Mouse (Mus musculus): ENCODE results near the gene Aida. TPM values are rescaled to one million over a fixed set of nuclear protein-coding genes. Genes with fewer than 3 reads are reported as not detected.

Aida gene
- polyA plus RNA-seq (2012; rRNA removed): 16.0 and 18.9 TPM in 2 replicates

DNA sequence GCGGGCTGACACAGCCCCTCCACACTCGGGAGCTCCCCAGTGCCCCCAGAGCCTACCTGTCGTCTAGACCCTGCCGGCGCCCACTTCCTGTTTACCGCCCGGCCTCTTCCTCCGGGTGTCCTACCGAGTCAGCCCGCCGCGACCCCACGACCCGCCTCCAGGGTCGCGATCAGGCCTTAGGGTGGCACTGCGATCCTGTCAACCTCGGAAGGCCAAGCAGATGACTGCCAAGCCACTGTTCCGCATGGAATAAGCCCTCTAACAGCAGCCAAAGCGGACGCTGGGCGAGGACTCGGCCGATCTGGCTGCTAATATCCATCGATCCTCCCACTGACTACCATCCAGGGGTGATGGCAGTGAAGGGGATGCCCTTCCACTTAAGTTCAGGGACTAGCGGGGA is at the start of gene Aida:
TSS of gene Aida (plus strand) at position 126 of the 400 bp plus-strand sequence.
- H3K27me3 ChIP-seq (ENCODE audit: control insufficient read depth, insufficient read depth, low read length): no peaks in the 10 kb centered on the region
- TF ChIP-seq POLR2A (IDR thresholded peaks at IDR 0.05; ENCODE audit: control insufficient read depth, low read depth, low read length) (no peak), CTCF (IDR thresholded peaks at IDR 0.05; ENCODE audit: control insufficient read depth, insufficient read depth, insufficient replicate concordance, low read depth, low read length) (no peak)
- peak within 1 kb of the TSS; percentile 84 for H3K27ac ChIP-seq (ENCODE audit: control insufficient read depth, insufficient read depth, low read depth, low read length)
- H3K4me3 ChIP-seq (ENCODE audit: control insufficient read depth, low read depth, low read length): peak within 1 kb of the TSS; percentile 92
- H3K36me3 ChIP-seq (ENCODE audit: control insufficient read depth, insufficient read depth, low read length): peaks cover 2% of the 10 kb centered on the region
- H3K4me1 ChIP-seq (ENCODE audit: control insufficient read depth, insufficient read depth, low read length): no peaks in the 10 kb centered on the region

DNA sequence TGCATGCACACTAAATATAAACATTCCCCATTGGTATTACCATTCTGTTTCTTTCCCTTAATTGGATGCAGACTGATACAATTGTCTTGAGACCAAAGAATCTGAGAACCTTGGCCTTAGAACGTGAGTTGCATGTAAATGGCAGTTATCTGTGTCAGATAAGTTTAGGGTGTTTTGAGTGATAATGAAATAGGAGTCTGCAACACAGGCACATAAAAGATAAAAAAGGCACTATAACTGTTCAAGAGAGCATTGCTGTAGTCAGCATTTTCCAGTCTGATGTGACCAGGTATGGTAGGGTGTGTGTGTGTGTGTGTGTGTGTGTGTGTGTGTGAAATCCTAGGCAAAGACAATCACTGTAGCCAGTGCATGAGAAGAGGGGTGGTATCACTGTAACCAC is 48.2 kb upstream of the Aida start:
- Histone ChIP-seq H3K27ac (ENCODE audit: control insufficient read depth, insufficient read depth, low read depth, low read length) (no peak overlapping the region), H3K36me3 (ENCODE audit: control insufficient read depth, insufficient read depth, low read length) (no peaks in the 10 kb centered on the region), H3K4me3 (ENCODE audit: control insufficient read depth, low read depth, low read length) (no peak overlapping the region), H3K27me3 (ENCODE audit: control insufficient read depth, insufficient read depth, low read length) (no peaks in the 10 kb centered on the region), H3K4me1 (ENCODE audit: control insufficient read depth, insufficient read depth, low read length) (no peaks in the 10 kb centered on the region)
- no peak for TF ChIP-seq CTCF (IDR thresholded peaks at IDR 0.05; ENCODE audit: control insufficient read depth, insufficient read depth, insufficient replicate concordance, low read depth, low read length)
- TF ChIP-seq POLR2A (IDR thresholded peaks at IDR 0.05; ENCODE audit: control insufficient read depth, low read depth, low read length): no peak

DNA sequence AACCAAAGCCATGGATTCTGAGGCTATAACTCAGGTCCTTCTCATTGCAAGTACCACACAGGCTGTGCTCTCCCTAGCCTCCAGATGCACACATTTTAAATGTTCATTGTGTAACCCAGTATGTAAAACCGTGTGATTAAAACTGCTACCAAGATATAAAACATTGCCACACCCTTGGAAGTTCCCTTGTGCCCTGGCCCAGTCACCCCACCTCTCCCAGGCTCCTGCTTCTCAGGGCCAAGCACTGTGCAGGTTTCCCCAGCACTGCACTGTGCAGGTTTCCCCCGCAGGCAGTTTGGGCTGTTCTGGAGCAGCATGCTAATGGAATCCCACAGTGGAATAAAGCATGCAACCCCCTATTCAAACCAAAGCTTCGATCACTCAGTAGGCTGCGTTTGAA is 45.8 kb upstream of the Aida start:
- TF ChIP-seq POLR2A (IDR thresholded peaks at IDR 0.05; ENCODE audit: control insufficient read depth, low read depth, low read length) (no peak), CTCF (IDR thresholded peaks at IDR 0.05; ENCODE audit: control insufficient read depth, insufficient read depth, insufficient replicate concordance, low read depth, low read length) (no peak)
- no peak overlapping the region for H3K4me3 ChIP-seq (ENCODE audit: control insufficient read depth, low read depth, low read length)

DNA sequence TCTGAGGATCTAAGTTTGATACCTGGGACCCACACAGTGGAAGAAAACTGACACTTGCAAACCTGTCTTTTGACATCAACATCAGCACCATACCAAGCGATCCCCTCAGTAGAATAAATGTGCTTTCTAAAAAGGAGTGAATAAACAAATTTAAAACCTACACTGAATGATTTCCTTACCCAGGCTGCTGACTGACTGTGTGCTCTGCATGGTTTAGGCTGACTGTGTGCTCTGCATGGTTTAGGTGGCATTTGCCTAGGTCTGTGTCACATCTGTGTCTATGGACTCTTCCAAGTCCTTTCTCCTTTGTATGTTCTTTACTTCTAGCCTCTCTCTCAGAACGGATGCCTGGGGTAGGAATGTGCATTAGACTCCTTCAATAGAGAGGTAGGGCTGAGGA is 44.6 kb upstream of the Aida start:
- Histone ChIP-seq H3K36me3 (ENCODE audit: control insufficient read depth, insufficient read depth, low read length) (no peaks in the 10 kb centered on the region), H3K27me3 (ENCODE audit: control insufficient read depth, insufficient read depth, low read length) (no peaks in the 10 kb centered on the region), H3K27ac (ENCODE audit: control insufficient read depth, insufficient read depth, low read depth, low read length) (no peak overlapping the region), H3K4me1 (ENCODE audit: control insufficient read depth, insufficient read depth, low read length) (no peaks in the 10 kb centered on the region), H3K4me3 (ENCODE audit: control insufficient read depth, low read depth, low read length) (no peak overlapping the region)
- TF ChIP-seq CTCF (IDR thresholded peaks at IDR 0.05; ENCODE audit: control insufficient read depth, insufficient read depth, insufficient replicate concordance, low read depth, low read length): no peak
- no peak for TF ChIP-seq POLR2A (IDR thresholded peaks at IDR 0.05; ENCODE audit: control insufficient read depth, low read depth, low read length)

More for the DNA sequence above, 45.8 kb upstream of the Aida start:
- no peak overlapping the region for H3K27ac ChIP-seq (ENCODE audit: control insufficient read depth, insufficient read depth, low read depth, low read length)
- no peaks in the 10 kb centered on the region for H3K36me3 ChIP-seq (ENCODE audit: control insufficient read depth, insufficient read depth, low read length)
- H3K4me1 ChIP-seq (ENCODE audit: control insufficient read depth, insufficient read depth, low read length): no peaks in the 10 kb centered on the region
- H3K27me3 ChIP-seq (ENCODE audit: control insufficient read depth, insufficient read depth, low read length): no peaks in the 10 kb centered on the region

DNA sequence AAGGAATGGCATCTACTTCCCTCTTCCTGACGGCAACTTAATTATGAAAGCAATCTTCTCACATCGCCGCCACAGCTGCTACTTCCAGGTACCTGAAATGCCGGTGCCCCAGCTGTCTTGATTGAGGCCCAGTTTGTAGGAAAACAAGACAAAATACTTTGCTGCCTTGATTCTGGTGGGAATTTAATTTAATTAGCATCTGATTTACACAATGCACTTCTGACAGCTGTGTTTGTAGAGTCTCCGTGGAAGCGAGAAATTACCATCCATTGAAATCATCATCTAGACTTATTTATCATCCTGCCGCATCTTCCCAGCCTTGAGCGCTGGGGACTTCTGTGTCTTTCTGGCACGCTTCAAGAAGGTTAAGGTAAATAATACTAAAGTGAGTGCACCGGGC is 43.8 kb upstream of the Aida start:
- no peak overlapping the region for H3K27ac ChIP-seq (ENCODE audit: control insufficient read depth, insufficient read depth, low read depth, low read length)

DNA sequence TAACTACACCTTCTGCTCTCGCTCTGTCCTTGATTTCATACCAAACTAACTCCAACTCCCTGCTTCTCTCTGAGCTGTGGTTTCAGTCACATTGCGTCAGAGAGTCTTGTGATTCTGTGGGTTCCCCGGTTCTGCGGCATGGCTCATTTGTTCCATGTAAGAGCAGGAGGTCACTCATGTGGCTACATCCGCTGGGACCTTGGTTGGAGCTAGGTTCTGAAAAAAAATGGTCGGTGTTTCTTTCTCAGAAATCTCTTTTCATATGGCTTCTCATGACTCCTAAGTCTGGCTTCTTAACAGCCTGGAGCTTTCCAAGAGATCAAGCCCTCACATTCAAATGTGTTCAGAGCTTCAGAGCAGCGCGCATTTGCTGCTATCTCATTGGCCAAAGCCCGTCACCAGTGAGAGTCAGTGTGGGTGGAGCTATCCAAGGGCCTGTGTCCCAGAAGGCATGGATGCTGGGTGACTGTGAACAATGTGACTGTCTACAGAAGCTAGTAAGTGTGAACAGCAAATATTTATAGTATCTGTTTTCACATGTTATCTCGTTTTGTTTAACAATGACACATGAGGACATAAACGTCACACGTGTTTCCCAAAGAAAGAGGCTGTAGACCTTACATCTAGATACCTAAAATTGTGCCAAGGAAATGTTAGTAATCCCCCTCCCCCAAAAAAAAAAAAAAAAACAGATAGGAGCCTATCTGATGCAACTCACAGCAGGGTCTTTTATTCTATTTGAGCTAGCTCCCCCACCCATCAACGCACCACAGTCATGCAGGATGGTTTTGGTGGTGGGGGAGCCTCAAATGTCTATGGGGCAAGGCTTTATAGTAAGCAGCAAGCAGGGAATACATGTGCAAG is 32.0 kb upstream of the Aida start:
- no peak overlapping the region for H3K4me3 ChIP-seq (ENCODE audit: control insufficient read depth, low read depth, low read length)
- H3K36me3 ChIP-seq (ENCODE audit: control insufficient read depth, insufficient read depth, low read length): no peaks in the 10 kb centered on the region
- TF ChIP-seq POLR2A (IDR thresholded peaks at IDR 0.05; ENCODE audit: control insufficient read depth, low read depth, low read length) (no peak), CTCF (IDR thresholded peaks at IDR 0.05; ENCODE audit: control insufficient read depth, insufficient read depth, insufficient replicate concordance, low read depth, low read length) (no peak)
- no peaks in the 10 kb centered on the region for H3K27me3 ChIP-seq (ENCODE audit: control insufficient read depth, insufficient read depth, low read length)
- H3K27ac ChIP-seq (ENCODE audit: control insufficient read depth, insufficient read depth, low read depth, low read length): no peak overlapping the region
- H3K4me1 ChIP-seq (ENCODE audit: control insufficient read depth, insufficient read depth, low read length): no peaks in the 10 kb centered on the region; the same call in 1 of the 2 replicates

More for the DNA sequence above, 43.8 kb upstream of the Aida start:
- Histone ChIP-seq H3K4me1 (ENCODE audit: control insufficient read depth, insufficient read depth, low read length) (no peaks in the 10 kb centered on the region), H3K27me3 (ENCODE audit: control insufficient read depth, insufficient read depth, low read length) (no peaks in the 10 kb centered on the region), H3K4me3 (ENCODE audit: control insufficient read depth, low read depth, low read length) (no peak overlapping the region), H3K36me3 (ENCODE audit: control insufficient read depth, insufficient read depth, low read length) (no peaks in the 10 kb centered on the region)
- no peak for TF ChIP-seq POLR2A (IDR thresholded peaks at IDR 0.05; ENCODE audit: control insufficient read depth, low read depth, low read length)
- TF ChIP-seq CTCF (IDR thresholded peaks at IDR 0.05; ENCODE audit: control insufficient read depth, insufficient read depth, insufficient replicate concordance, low read depth, low read length): no peak

DNA sequence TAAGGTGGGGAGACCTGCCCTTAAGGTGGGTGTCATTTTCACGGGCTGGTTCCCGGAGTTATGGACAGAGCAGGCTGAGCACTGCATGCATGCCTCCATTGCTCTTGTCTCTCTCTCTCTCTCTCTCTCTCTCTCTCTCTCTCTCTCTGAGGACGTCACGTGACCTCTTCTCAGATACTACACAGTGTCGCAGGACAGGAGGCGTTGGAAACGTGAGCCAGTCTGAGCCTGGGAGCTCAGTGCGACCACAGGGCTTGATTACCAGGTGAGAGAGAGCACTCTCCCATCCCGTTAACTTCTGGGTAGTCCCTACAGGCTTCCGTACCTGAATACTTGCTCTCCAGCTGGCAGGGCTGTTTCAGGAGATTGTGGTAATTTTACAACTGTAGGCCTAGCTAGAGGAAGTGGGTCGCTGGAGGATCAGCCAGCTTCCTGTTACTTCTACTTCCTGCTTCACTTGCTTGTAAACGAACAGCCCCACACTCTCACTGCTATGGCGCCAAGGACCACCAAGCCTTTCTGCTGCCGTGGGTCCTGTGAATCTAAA is 30.4 kb upstream of the Aida start:
- Histone ChIP-seq H3K27me3 (ENCODE audit: control insufficient read depth, insufficient read depth, low read length) (no peaks in the 10 kb centered on the region), H3K27ac (ENCODE audit: control insufficient read depth, insufficient read depth, low read depth, low read length) (no peak overlapping the region), H3K36me3 (ENCODE audit: control insufficient read depth, insufficient read depth, low read length) (no peaks in the 10 kb centered on the region), H3K4me1 (ENCODE audit: control insufficient read depth, insufficient read depth, low read length) (no peaks in the 10 kb centered on the region; the same call in 1 of the 2 replicates), H3K4me3 (ENCODE audit: control insufficient read depth, low read depth, low read length) (no peak overlapping the region)
- TF ChIP-seq POLR2A (IDR thresholded peaks at IDR 0.05; ENCODE audit: control insufficient read depth, low read depth, low read length): no peak
- TF ChIP-seq CTCF (IDR thresholded peaks at IDR 0.05; ENCODE audit: control insufficient read depth, insufficient read depth, insufficient replicate concordance, low read depth, low read length): no peak
